Mouse (Mus musculus): ENCODE data around the gene C130050O18Rik. TPM values are rescaled to one million over a fixed set of nuclear protein-coding genes. Genes with fewer than 3 reads are reported as not detected.

C130050O18Rik gene
- polyA plus RNA-seq, 1 experiment from 2014 or later = 0.26 TPM

DNA sequence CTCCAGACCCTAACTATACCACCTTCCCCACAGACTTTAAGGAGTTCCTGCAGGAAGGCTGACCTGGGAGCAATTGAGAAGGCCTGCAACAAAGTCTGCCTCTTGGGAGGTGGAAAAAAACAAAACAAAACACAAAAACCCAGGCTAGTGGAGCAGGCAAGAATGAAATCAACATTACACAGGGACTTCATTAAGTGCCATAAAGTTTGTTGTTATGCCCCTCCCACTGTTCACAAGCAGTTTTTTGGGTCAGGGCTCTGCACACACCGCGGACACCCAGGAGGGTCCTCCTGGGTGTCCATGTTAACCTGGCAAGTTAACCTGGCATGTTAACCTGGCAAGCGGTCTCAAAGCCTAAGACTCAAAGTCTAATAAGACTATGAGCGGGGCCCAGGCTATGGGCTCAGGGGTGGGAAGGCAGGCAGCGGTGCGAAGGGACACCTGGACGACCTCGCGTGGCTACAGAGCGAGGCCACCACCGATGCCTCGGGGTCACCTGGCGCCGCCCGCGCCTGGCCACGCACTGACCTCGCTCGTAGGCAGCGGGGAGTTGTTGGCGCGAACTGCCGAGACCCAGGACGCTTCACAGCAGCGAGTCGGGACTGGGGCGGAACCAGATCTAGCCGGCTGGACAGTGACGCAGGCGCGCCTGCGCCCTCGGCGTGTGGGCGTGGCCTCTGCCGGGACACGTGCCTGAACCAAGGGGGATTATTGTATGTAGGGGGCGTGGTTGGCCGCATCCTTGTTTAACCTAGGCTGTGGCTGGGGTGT is 33.3 kb upstream of the C130050O18Rik start:
- H3K9me3 ChIP-seq = no peaks in the 10 kb centered on the region
- H3K4me3 ChIP-seq = peak overlapping the region; percentile 71
- peak; percentile 96 for DNase-seq (ENCODE audit: low spot score)
- peaks cover 46% of the 10 kb centered on the region for H3K4me1 ChIP-seq
- peak overlapping the region; percentile 95 for H3K27ac ChIP-seq (replicated peaks)
- no peaks in the 10 kb centered on the region for H3K36me3 ChIP-seq (replicated peaks)
- no peaks in the 10 kb centered on the region for H3K27me3 ChIP-seq (replicated peaks; ENCODE audit: low read depth, poor library complexity, severe bottlenecking)
- WGBS = 2% methylated on average over 39 of the region's 39 CpGs

- H3K27ac ChIP-seq (replicated peaks) = no peak overlapping the region
- H3K4me1 ChIP-seq = peaks cover 57% of the 10 kb centered on the region
- DNase-seq (ENCODE audit: low spot score) = no peak
- H3K4me3 ChIP-seq = no peak overlapping the region
- no peaks in the 10 kb centered on the region for H3K9me3 ChIP-seq
- 81% methylated on average over 3 of the region's 3 CpGs for WGBS
- no peaks in the 10 kb centered on the region for H3K36me3 ChIP-seq (replicated peaks)
- H3K27me3 ChIP-seq (replicated peaks; ENCODE audit: low read depth, poor library complexity, severe bottlenecking) = no peaks in the 10 kb centered on the region
Observed at GRCm38 (mm10) chr5:139373126-139373525, 32.0 kb upstream of the C130050O18Rik start.

DNA sequence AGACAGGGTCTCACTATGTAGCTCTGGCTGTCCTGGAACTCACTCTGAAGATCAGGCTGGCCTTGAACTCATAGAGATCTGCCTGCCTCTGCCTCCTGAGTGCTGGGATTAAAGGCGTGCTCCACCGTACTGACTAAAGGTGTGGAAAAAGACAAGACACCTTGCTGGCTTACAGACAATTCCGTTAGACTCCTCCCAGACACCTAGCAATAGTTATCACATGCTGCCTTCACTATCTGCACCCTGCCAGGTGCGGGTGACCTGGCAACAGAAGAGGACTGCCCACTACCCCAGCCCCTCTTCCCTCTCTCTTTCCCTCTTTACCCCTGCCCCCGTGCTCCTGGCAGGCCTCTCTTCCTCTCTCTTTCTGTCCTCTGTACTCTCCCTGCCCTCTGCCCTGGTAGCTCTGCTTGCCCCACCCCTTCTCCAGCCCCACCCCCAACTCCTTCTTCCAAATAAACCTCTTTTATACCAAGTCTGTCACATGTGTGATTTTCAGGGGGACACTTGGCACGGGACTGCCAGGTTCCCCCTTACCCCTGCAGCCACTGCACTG is 31.1 kb upstream of the C130050O18Rik start:
- peaks cover 61% of the 10 kb centered on the region for H3K4me1 ChIP-seq

DNA sequence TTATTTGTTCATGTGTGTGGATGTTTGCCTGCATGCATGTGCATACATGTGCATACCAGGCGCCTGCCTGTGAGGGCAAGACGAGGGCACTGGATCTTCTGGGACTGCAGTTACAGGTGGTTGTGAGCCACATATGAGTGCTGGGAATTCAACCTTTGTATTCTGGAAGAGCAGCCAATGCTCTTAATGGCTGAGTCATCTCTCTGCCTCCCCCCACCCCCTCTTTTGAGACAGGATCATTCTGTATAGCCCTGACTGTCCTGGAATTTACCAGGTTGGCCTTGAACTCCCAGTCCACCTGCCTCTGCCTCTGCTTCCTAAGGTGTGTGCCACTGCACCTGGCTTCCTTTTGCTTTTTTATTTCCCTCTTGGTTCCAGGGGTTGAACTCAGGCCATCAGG is 30.2 kb upstream of the C130050O18Rik start:
- no peak overlapping the region for H3K4me3 ChIP-seq
- DNase-seq (ENCODE audit: low spot score) = no peak
- H3K27me3 ChIP-seq (replicated peaks; ENCODE audit: low read depth, poor library complexity, severe bottlenecking) = no peaks in the 10 kb centered on the region
- no peaks in the 10 kb centered on the region for H3K36me3 ChIP-seq (replicated peaks)
- H3K9me3 ChIP-seq = no peaks in the 10 kb centered on the region
- H3K27ac ChIP-seq (replicated peaks) = no peak overlapping the region
- 85% methylated on average over 2 of the region's 2 CpGs for WGBS
- H3K4me1 ChIP-seq = peaks cover 65% of the 10 kb centered on the region

More for the DNA sequence above, 31.1 kb upstream of the C130050O18Rik start:
- Histone ChIP-seq H3K27me3 (replicated peaks; ENCODE audit: low read depth, poor library complexity, severe bottlenecking) (no peaks in the 10 kb centered on the region), H3K9me3 (no peaks in the 10 kb centered on the region), H3K36me3 (replicated peaks) (no peaks in the 10 kb centered on the region), H3K4me3 (no peak overlapping the region), H3K27ac (replicated peaks) (no peak overlapping the region)
- no peak for DNase-seq (ENCODE audit: low spot score)
- 86% methylated on average over 6 of the region's 6 CpGs for WGBS

DNA sequence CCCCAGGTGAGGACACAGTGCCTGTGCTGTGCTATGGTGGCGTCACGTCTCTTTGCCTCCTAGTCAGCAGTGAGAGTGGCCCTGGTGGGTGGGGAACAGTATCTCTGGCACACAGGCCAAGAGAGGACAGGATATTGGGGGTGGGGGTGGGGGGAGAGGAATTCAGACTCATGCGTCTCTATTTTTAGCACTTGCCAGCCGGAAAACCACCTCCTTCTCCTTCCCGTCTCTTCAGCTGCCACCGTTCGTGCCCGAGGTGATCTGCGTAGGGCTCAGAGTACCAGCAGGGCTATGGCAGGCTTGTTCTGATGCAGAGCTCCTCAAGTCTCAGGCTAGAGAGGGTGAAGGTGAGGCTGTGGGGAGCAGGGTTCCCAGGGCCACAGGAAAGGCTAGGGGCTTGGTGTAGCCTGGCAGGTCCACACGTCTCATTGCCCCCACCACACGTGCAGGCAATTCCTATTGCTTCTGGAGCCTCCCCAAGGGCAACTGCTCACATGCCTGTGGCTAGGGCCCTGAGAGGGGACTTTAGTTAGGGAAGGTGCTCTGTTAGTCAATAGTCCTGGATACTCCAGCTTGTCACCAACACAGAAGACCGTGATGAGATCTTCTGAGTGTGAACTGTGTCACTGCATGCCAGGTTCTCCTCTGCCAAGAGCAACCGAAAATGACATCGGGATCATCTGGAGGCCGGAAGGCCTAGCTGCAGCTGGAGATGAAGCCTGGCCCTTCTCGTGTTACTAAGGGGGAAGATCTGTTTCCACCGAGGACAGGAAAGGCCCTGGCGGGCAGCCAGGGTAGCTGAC is 27.4 kb upstream of the C130050O18Rik start, which contains the start of gene Gpr146:
Gene Gpr146 (plus strand): TSS at position 230 of the 803 bp plus-strand sequence.
- Histone ChIP-seq H3K4me3 (peak within 1 kb of the TSS; percentile 5; the same call in 1 of the 2 replicates), H3K9me3 (no peaks in the 10 kb centered on the region), H3K27ac (replicated peaks) (peak within 1 kb of the TSS; percentile 78), H3K27me3 (replicated peaks; ENCODE audit: low read depth, poor library complexity, severe bottlenecking) (peaks cover 5% of the 10 kb centered on the region; the same call in 1 of the 2 replicates), H3K4me1 (peaks cover 59% of the 10 kb centered on the region), H3K36me3 (replicated peaks) (no peaks in the 10 kb centered on the region)
- no peak for DNase-seq (ENCODE audit: low spot score)
- 70% methylated on average over 18 of the region's 18 CpGs for WGBS

DNA sequence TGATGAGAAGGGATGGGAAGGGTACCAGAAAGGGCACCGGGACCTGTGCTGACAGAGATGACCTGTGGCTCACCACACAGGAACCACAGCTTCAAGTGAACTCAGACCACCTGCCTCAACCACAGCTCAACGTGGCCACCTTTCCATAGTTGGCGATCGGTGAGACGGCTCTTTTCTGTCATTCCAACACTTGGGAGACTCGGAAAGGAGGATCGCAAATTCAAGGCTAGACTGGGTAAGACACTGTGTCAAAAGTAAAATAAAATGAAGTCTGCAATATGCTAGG is 26.9 kb upstream of the C130050O18Rik start:
- Histone ChIP-seq H3K36me3 (replicated peaks) (no peaks in the 10 kb centered on the region), H3K27me3 (replicated peaks; ENCODE audit: low read depth, poor library complexity, severe bottlenecking) (peaks cover 5% of the 10 kb centered on the region; the same call in 1 of the 2 replicates), H3K4me3 (peak overlapping the region; percentile 3; the same call in 1 of the 2 replicates), H3K9me3 (no peaks in the 10 kb centered on the region), H3K27ac (replicated peaks) (peak overlapping the region; percentile 78), H3K4me1 (peaks cover 59% of the 10 kb centered on the region)
- 91% methylated on average over 7 of the region's 7 CpGs for WGBS
- DNase-seq (ENCODE audit: low spot score) = no peak

DNA sequence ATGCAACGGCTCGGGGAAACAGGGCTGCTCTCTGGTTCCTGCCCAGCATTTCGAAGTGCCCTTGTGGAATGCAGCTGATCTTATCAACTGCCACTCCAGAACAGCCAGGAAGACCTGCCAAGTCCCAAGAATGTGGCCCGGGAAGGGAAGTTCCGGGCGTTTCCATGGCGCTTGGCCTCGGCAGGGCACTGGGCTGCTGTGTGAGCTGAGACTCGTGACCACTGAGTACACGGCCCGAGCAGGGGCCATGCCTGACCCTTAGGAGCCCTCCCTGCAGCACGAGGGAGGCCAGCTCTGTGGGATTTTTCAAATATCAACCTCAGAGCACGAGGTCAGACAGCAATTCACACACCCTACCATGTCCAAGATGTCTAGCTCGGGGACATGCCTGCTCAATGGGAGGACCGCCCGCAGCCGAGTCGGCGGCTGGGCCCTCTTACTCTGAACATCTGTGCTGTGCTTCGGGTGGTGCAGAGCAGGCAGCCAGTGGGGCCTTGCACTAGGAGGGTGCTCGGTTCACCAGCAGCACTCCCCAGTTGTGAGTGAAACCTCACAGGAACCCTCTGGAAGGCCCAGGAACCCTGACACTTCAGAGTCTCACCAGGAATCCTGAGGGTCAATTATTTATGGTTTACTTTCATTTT is 26.0 kb upstream of the C130050O18Rik start:
- no peaks in the 10 kb centered on the region for H3K36me3 ChIP-seq (replicated peaks)
- WGBS = 53% methylated on average over 21 of the region's 21 CpGs
- H3K4me3 ChIP-seq = no peak overlapping the region
- peaks cover 59% of the 10 kb centered on the region for H3K4me1 ChIP-seq
- H3K27me3 ChIP-seq (replicated peaks; ENCODE audit: low read depth, poor library complexity, severe bottlenecking) = peaks cover 5% of the 10 kb centered on the region; the same call in 1 of the 2 replicates
- H3K9me3 ChIP-seq = no peaks in the 10 kb centered on the region
- peak overlapping the region; percentile 83 for H3K27ac ChIP-seq (replicated peaks)
- DNase-seq (ENCODE audit: low spot score) = peak; percentile 59

GRCm38 (mm10) chr5:139379771-139380384 is 25.2 kb upstream of the C130050O18Rik start:
- WGBS = 27% methylated on average over 8 of the region's 8 CpGs
- DNase-seq (ENCODE audit: low spot score) = no peak
- H3K27ac ChIP-seq (replicated peaks) = peak overlapping the region; percentile 83

GRCm38 (mm10) chr5:139380385-139381248 is 24.5 kb upstream of the C130050O18Rik start:
- Histone ChIP-seq H3K4me3 (peak overlapping the region; percentile 83), H3K9me3 (no peaks in the 10 kb centered on the region), H3K4me1 (peaks cover 66% of the 10 kb centered on the region), H3K36me3 (replicated peaks) (no peaks in the 10 kb centered on the region), H3K27ac (replicated peaks) (peak overlapping the region; percentile 83), H3K27me3 (replicated peaks; ENCODE audit: low read depth, poor library complexity, severe bottlenecking) (peaks cover 5% of the 10 kb centered on the region; the same call in 1 of the 2 replicates)
- 2% methylated on average over 73 of the region's 73 CpGs for whole genome bisulfite sequencing
- DNase-seq (ENCODE audit: low spot score) = peak; percentile 91

More at GRCm38 (mm10) chr5:139379771-139380384, 25.2 kb upstream of the C130050O18Rik start:
- Histone ChIP-seq H3K4me1 (peaks cover 62% of the 10 kb centered on the region), H3K4me3 (peak overlapping the region; percentile 83), H3K9me3 (no peaks in the 10 kb centered on the region), H3K36me3 (replicated peaks) (no peaks in the 10 kb centered on the region), H3K27me3 (replicated peaks; ENCODE audit: low read depth, poor library complexity, severe bottlenecking) (peaks cover 5% of the 10 kb centered on the region; the same call in 1 of the 2 replicates)

DNA sequence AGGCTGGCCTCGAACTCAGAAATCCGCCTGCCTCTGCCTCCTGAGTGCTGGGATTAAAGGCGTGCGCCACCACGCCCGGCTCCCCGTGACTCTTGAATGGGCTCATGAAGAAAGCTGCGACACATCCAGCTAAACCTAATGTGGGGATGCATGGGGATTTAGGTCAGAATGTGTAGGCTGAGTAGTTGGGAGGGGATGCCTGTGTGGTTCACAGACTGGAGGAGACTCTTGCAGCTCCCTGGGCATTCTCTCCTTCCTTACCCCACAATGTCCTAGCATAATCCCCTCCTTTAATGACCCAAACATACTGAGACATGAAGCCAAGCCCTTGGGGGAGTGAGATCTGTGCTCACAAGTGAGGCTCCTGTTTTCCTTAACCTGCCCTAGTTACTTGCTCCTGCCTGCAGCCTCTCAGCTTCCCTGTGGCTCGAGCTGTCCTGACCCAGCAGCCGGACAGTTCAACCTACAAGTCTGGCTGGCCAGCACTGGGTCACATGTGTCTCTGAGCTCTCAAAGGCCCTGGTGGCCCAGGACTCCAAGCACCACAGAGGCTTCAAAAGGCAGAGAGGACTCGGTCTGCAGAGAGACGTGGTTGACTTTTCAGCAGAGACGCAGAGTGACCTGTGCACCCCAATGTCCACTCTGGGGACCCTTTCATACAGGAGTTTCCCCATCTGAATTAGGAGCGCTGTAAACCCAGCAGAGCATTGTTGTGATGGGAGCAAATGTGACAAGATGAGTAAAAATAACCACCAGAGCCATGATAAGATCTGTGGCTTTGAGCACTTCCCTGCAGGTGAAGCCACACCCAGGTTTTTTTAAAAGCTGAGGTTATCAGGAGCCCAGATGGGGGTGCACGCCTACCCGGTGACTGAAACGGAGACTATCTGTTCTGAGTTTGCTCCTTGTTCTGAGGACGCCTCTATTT is 23.2 kb upstream of the C130050O18Rik start:
- 82% methylated on average over 18 of the region's 18 CpGs for WGBS
- Histone ChIP-seq H3K27ac (replicated peaks) (peak overlapping the region; percentile 57; the same call in 1 of the 2 replicates), H3K27me3 (replicated peaks; ENCODE audit: low read depth, poor library complexity, severe bottlenecking) (peaks cover 5% of the 10 kb centered on the region; the same call in 1 of the 2 replicates), H3K4me1 (peaks cover 66% of the 10 kb centered on the region), H3K9me3 (no peaks in the 10 kb centered on the region), H3K4me3 (peak overlapping the region; percentile 31; the same call in 1 of the 2 replicates), H3K36me3 (replicated peaks) (no peaks in the 10 kb centered on the region)
- no peak for DNase-seq (ENCODE audit: low spot score)
